Mouse (Mus musculus) thymus, postnatal 10 days (tissue): ENCODE data around the gene Sox2.

Experiments used
- DNase-seq, 2 experiments: peaks; one replicate each; pipeline ENCODE4 v3.0.0; 2021; ENCODE audit warnings: low spot score in 2 of 2

Gene Sox2

DNA sequence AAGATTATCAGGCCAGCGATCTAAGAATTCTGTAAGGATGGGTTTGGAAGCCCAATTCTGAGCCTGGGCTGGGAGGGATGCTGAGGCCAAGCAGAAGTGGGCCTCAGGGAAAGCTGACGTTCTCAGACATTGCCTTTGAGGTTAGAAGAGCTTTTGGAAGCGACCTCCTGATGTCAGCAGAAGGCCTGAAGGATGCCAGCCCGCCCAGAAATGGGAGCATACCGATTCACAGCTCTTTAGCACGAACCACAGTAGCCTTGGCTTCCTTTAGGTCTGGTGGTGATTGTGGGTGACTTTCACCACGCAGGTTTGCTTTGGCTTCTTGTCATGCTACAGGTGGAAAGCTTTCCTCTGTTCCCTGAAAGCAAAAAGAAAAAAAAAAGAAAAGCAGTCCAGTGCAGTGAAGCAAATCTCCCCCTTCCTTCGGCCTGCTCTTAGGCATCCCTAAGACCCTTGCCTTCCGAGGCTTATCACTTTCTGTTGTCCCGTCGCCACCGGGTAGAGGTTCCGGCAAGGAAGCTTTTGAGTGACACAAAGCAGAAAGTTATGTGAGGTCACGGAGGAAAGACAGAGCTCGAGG is 6.6 kb upstream of the Sox2 start:
- DNase-seq = no peak

DNA sequence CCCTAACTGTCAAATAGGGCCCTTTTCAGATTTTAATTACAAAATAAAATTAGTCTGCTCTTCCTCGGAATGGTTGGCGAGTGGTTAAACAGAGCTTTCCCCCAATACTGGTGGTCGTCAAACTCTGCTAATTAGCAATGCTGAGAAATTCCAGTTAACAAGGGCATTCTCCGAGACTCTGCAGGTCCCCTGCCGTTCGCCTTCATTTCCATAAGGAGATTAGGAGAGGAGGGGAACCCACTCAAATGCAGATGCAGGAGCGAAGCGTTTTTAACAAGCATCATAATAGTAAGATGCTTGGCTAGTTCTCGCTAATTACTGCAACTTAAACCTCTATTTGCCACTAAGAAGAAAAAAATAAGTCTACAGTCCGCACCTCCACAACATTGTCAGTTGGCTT is 4.0 kb upstream of the Sox2 start:
- no peak for DNase-seq

DNA sequence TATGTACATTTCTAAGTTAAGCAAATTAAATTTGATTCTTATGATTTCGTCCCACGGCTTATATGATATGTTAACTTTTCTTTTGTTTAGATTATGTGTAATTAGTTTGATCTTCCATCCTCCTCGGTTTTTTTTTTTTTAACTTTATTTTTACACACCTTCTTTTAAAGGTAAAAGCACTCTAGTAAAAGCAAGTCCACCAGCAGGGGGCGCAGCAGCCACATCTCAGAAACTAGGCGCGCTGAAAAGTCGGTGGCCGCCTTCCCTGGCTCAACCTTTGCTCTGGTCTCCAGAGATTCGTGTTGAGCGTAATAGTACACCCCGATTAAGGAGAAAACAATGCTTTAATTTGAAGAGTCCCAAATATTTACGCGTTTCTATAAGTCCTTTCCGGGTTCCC is 2.5 kb upstream of the Sox2 start:
- DNase-seq = peak in 1 of 2 experiments; percentile 57

DNA sequence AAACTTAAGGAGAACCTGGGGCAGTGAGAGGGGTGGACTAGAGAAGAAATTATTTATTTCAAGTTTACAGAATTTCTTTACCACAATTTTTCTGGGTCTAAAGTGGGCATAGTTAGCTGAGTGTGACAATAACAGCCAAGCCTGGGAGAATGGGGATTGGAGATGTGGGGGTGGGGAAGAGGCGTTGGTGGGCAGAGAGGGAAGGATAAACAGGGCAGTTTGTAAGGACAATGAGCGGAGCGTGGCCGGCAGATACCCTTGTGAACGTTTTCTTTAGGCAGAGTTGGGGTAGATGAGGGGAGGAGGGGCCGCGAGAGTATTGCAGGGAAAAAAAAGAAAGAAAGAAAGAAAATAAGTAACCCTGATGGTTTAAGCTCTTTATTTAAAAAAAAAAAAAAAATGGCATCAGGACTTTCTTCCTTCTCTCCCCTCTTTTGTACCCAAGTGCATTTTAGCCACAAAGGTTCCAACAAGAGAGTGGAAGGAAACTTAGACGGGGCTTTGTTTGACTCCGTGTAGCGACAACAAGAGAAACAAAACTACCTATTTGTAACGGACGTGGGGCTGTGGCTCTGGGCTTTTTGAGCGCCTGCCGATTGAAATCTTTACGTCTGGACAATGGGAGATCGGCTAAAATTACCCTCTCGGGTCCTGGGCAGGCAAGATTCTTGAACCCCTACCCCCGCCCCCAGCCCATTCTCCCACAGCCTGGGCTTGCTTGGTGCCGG is 1.9 kb upstream of the Sox2 start:
- DNase-seq = no peak

DNA sequence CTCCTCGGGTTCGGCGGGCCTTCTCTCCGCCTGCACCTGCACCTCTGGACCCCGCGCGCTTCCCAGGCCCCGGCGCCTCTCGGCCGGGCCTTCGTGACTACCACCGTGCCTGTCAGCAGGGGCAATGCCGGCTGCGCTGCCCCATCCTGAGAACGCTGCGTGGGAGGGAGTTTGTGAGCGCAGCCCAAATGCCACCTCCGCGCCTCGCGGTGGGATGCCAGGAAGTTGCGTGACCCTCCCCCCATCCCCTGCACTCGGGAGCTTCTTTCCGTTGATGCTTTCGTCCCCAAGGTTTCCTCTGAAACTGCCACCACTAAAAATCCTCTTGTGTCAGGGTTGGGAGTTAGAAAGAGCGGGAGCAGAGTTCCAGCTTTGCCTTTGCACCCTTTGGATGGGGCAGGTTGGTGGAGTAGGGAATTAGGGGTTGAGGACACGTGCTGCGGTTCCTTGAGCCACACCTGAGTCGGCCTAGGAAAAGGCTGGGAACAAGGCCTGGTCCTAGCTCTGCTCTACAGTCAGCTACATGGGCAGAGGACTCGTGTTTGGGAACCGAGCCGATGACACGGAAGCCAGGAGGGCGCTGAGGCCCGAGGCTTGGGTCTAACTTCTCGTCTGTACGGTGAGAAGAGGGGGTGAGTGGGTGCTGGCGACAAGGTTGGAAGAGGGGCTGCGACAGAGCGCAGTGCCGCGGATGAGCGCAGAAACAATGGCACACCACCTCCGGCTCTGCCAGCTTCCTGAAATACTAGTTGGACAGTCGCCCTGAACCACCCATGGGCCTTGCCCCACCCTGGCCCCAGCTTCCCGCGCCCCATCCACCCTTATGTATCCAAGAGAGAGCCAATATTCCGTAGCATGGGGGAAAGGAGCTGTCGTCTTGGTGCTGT is 1.1 kb upstream of the Sox2 start:
- DNase-seq = no peak

DNA sequence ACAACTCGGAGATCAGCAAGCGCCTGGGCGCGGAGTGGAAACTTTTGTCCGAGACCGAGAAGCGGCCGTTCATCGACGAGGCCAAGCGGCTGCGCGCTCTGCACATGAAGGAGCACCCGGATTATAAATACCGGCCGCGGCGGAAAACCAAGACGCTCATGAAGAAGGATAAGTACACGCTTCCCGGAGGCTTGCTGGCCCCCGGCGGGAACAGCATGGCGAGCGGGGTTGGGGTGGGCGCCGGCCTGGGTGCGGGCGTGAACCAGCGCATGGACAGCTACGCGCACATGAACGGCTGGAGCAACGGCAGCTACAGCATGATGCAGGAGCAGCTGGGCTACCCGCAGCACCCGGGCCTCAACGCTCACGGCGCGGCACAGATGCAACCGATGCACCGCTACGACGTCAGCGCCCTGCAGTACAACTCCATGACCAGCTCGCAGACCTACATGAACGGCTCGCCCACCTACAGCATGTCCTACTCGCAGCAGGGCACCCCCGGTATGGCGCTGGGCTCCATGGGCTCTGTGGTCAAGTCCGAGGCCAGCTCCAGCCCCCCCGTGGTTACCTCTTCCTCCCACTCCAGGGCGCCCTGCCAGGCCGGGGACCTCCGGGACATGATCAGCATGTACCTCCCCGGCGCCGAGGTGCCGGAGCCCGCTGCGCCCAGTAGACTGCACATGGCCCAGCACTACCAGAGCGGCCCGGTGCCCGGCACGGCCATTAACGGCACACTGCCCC is 586 bp downstream of the Sox2 start:
- DNase-seq = no peak

DNA sequence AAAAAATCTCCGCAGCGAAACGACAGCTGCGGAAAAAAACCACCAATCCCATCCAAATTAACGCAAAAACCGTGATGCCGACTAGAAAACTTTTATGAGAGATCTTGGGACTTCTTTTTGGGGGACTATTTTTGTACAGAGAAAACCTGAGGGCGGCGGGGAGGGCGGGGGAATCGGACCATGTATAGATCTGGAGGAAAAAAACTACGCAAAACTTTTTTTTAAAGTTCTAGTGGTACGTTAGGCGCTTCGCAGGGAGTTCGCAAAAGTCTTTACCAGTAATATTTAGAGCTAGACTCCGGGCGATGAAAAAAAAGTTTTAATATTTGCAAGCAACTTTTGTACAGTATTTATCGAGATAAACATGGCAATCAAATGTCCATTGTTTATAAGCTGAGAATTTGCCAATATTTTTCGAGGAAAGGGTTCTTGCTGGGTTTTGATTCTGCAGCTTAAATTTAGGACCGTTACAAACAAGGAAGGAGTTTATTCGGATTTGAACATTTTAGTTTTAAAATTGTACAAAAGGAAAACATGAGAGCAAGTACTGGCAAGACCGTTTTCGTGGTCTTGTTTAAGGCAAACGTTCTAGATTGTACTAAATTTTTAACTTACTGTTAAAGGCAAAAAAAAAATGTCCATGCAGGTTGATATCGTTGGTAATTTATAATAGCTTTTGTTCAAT is 1.4 kb downstream of the Sox2 start:
- no peak for DNase-seq

DNA sequence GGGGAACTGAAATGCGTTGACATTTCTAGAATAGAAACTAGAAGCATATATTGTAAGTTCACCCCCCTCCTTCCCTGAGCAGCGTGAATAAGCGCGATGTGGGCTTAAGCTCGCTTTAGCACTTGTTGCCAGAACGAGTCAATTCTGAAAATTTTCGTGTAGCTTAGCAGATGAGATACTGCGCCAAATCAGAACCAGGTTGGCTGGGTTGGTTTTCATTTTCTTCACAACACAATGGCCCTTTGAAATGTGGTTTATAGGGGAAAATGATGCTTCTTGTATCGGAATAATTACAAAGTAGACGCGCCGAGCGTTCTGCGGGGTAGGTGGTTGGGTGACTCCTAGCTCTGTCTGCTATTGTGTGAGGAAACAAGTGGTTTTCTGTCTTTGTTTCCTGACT is 2.4 kb downstream of the Sox2 start:
- DNase-seq = no peak

DNA sequence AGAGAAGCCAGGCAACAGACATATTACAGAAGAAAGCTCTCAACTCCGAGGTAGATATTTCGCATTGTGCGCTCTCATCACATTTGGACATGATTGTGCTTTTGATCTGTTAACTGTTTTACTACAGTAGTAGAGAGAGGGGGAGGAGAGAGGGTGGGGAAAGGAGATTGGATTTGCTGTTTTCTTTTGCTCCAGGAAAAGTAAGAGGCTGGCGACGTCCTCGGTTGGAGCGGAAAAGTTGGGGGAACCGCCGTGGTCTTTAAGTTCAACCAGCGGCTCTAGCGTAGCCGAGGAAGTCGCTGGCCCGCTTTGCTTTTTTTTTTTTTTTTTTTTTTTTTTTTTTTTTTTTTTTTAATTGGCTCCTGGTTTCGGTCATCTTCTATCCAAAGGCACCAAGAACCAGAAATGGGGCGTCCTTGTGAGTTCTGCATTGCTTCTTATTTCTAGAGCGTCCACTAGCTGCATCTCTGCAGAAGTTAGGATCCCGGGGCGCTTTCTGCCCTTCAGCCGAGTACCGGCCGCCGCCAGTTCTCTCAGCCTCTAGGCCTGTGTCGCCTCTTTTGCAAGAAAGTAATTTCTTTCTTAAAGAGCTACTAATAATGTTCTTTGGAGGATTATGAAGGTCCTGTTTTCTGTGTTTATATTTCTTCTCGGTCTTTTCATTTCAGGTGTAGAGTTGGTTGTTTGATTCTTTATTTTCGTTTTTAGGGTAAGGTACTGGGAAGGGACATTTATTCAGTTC is 3.2 kb downstream of the Sox2 start:
- no peak for DNase-seq

DNA sequence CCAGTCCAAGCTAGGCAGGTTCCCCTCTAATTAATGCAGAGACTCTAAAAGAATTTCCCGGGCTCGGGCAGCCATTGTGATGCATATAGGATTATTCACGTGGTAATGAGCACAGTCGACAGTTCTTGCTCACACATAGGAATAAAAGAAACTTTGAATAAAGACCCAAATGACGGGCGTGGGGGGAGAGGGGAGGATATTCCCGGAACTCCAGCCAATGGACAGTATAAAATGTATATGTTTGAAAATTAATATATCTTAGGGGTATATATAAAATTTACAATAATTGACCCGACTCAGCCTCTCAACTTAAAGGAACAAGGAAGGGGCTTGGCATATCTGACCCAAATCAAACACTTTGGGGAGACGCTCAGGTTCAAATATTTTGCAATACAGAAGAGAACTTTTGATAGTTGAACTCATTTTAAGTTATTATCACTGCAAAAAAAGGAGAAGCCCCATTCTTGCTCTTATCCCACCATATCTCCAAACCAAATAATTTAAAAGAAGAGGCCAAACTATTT is 3.8 kb downstream of the Sox2 start:
- DNase-seq = no peak

DNA sequence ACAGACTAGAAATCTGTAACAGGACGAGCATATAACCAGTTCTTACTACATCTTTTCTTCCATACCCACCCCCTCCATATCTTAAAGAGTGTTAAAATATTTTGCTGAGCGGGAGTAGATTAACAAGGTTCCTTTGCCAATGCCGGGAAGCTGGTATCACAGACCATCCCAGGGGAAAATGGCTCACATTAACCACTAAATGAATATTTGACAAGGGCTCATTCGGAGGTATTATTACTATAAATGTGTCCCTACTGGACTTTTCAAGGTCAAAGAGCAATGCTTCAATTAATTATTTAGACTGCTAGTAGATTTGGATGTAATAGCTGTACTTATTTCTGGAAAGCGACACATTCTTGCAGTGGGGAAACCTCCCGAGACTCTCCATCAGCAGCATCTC is 4.6 kb downstream of the Sox2 start:
- DNase-seq = no peak

DNA sequence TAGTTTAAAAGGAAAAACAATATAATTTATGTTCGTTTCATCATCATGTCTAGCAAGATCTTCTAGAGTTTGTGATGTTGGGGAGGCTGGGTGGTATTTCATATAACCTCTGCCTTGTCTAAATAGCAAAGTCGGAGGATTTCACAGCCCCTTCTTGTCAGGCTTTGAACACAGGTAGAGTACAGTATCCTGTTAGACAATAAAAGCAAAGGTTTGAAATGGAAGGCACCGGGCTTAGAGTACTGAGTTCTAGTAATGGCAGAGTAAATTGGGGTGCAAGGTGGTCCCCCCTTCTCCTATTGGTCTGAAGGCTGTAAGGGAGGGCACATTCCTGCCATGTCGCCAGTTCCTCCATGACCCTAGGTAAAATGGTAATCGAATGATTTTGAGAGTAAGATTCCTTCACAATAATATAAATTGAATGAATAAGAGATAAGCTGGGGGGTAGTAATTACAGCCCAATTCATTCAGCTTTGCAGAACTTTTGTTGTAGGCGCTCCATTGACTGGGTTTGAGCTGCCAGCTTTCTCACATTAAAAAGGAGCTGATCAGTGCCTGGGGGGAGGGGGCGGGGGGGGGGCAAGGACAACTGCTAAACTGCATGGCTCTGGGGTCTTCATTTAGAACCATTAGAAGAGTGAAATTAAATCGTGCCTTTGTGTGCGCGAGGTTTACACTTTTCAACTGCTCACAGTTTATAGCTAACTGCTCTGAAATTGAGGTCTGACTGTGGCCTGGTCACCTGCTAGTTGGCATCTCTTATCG is 5.3 kb downstream of the Sox2 start:
- DNase-seq = no peak

DNA sequence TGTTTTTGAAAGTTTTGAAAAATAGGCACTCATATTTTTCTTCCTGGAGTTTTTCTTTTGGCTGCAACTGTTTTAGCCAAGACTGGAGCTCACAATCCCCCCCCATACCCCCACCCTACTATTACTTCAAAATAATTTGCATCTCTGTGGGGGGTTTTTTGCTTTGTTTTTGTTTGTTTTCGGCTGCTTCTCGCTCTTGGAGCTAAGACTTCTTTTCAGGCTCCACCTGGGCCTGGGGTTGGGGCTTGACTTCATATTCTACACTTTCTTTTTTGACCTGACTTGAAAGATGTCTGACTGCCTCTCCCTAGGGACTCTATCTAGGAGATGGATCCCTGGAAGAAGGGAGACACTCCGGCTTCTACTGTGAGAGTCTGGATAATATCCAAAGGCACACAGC is 5.9 kb downstream of the Sox2 start:
- no peak for DNase-seq

DNA sequence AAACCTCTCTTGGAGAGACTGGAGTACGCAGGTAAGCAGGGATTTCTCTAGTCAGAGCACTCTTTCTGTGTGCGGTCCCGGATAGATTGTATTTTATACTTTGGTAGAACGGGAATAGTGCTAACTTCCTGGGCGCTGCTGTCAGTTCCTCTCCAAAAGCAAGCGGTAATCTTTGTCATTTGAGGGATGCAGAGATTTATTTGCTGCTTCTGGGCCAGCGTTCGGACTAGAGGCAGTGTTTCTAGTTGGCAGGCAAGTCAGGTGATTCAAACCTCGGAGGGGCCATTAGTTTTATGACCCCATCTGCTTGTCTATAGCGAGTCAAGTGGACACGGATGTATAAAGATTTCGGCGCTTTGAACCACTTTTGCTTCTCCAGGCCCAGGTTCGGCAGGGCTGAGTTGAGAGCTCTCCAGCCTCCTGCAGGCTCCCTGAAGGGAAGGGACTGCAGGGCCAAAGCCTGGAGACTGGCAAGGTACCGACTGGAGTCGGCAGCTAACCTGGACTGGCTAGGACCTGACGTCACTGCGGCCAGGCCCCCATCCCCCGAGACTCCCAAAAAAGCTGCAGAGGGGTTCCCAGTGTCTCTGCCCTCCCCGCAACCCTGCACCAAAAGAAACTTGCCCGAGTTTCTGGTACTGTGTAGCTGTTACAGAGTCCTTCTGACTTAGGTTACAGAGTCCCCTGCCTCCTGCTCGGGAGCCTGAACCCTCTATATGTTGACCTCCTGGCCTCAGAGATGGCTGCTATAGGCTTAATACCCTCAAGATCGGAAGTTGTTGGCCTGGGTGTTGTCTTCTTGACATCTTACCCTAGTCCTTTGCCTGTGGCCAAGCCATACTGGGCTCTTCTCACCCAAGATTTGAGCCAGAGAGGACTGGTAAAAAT is 6.9 kb downstream of the Sox2 start:
- no peak for DNase-seq

DNA sequence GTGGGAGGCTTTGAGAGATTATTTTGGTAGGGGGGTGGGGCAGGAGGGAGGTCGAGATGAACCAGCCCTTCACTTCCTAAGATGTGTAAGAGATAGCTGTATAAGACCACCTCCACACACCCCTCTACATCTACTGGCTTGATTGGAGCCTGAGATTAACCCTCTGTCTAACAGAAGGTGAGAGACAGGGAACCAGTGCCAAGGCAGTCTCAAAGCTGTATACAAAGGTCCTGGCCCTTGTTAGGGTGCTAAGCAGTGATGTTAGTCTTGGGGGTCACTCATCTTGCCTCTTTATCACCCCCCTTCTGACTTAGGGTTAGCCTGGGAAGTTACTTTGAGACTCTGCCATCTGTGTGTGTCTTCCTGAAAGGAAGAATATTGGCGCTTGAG is 7.5 kb downstream of the Sox2 start:
- no peak for DNase-seq

DNA sequence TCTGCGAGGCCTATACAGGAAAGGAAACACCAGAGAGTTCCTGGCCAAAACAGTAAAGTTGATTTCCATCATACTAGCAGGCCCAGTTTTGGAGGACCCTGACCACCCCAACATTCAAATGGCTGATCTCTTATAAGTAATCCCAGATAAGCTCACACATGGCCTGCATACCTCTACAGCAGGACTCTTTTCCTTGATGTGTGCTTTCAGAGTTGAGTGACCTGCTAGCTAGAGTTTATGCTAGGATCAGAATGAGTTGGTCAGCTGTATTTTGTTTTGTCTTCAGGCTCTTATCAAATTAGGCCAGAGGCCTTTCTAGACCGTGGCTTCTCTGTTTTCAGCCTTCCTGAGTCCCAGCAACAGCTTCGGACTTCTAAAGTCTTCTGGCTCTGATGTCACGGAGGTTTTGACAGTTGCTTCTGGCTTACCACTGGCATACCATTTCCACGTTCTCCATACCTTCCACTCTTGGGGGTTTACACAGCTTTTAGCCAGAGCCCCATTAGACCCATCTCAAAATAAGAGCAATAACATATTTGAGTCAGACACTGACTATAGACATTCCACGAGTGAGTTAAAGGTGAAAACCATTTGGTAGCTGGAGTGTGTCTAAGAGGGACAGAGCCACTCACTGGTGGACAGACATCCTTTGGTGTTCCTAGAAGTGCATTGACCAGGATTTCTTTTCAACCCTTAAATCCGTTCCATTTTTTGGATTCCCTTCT is 8.2 kb downstream of the Sox2 start:
- DNase-seq = no peak

DNA sequence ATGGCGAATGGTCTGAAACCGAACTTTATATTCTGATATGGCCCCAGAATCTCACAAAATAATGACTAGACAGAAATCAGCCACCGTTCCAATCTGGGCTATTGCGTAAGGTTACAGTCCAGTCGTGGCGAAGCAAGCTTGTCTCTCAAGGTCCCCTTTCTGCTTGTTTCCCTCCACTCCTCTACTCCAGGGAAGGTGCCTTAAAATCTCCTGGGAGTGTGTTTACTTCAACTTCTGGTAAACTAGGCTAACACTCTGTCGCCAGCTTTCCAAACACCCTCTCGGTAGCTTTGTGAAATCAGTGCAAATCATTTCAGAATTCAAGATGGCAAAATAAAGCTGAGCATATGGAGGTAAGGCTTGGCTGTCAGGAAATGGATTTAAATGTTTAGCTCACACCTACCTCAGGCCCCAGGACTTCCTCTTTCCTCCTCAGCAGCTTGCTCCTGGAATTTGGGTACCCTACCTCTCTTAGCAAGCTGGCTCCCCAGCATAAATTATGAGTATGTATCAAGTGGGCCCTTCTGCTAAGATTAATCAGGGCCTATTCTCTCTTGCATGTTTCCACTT is 8.8 kb downstream of the Sox2 start:
- no peak for DNase-seq

DNA sequence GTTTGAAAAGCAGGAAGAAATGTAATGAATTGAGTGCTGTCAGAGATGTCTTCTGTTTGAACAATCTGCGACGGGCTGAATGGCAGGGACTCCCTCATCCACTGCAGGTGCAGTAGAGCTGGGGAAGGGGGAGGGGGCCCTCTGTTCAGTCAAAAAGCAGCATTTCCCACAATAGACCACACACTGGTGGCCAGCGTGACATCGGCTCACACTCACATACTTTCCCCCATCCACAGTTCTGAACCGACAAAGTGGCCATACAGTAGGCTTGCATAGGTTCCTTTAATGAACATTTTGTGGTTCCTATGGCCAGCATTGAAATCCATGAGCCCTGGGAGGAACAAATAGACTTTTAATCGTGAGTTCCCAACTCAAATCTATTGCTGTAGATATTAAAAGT is 9.7 kb downstream of the Sox2 start:
- no peak for DNase-seq
